Mouse (Mus musculus) kidney, embryonic 14.5 days (tissue): ENCODE measurements at regions not wholly inside any gene's neighbourhood (a gene's known extent, or its start where the extent isn't known, plus 50 kb on each side); places are given as distances from the start of the nearest gene placed in this dataset.

Experiments used
- ATAC-seq: fragments of 200-750 bp; cut with Nextera tagmentation; 2 replicates; pipeline ENCODE4 v1.8.0; 2017; ENCODE audit warnings: moderate number of reproducible peaks, mild to moderate bottlenecking, moderate TSS enrichment, moderate library complexity; ENCODE audit not compliant: low FRiP score, low TSS enrichment
- H3K27ac ChIP-seq: fragments of 300-500 bp; sonication (generic); 2 replicates; pipeline ENCODE4 v1.5.1; 2014; ENCODE audit warnings: low read depth, mild to moderate bottlenecking, low read length, moderate library complexity, mixed read lengths
- H3K27me3 ChIP-seq: fragments of 300-500 bp; sonication (generic); 2 replicates; pipeline ENCODE4 v1.6.1; 2014; ENCODE audit warnings: mild to moderate bottlenecking, low read length; ENCODE audit not compliant: control insufficient read depth, insufficient read depth
- H3K36me3 ChIP-seq: fragments of 300-500 bp; sonication (generic); 2 replicates; pipeline ENCODE4 v1.6.1; 2014; ENCODE audit warnings: low read length, mixed read lengths; ENCODE audit not compliant: control insufficient read depth, insufficient read depth
- H3K4me1 ChIP-seq: fragments of 300-500 bp; sonication (generic); 2 replicates; pipeline ENCODE4 v1.6.1; 2014; ENCODE audit warnings: low read length, mixed read lengths; ENCODE audit not compliant: control insufficient read depth, insufficient read depth
- H3K4me2 ChIP-seq: fragments of 300-500 bp; sonication (generic); replicated peaks from 2 replicates; pipeline ENCODE4 v1.6.1; 2014; ENCODE audit warnings: low read depth, mild to moderate bottlenecking, low read length
- H3K4me3 ChIP-seq: fragments of 300-500 bp; sonication (generic); 2 replicates; pipeline ENCODE4 v1.5.1; 2014; ENCODE audit warnings: mild to moderate bottlenecking, low read length
- H3K9ac ChIP-seq: fragments of 300-500 bp; sonication (generic); 2 replicates; pipeline ENCODE4 v1.6.1; 2014; ENCODE audit warnings: low read depth, mild to moderate bottlenecking, low read length, moderate library complexity
- H3K9me3 ChIP-seq: fragments of 300-500 bp; sonication (generic); 2 replicates; pipeline ENCODE4 v1.6.1; 2016; ENCODE audit warnings: low read length; ENCODE audit not compliant: control insufficient read depth
- WGBS: fragments of 180-500 bp; shearing (Covaris S2); extraction: QIAGEN DNeasy Blood & Tissue Kit; methylation state at CpG from one replicate; pipeline ENCODE4 v1.1.7; 2014; 5-methylcytosine and 5-hydroxymethylcytosine counted together

GRCm38 (mm10) chr3:149324088-149324487 lies 333.7 kb upstream of the Adgrl2 start:
- WGBS, result 82% methylated on average over 2 of the region's 2 CpGs
- Histone ChIP-seq H3K4me1 (no peaks in the 10 kb centered on the region), H3K27ac (no peak overlapping the region), H3K4me2 (no peak overlapping the region), H3K4me3 (no peak overlapping the region), H3K9me3 (no peaks in the 10 kb centered on the region), H3K36me3 (no peaks in the 10 kb centered on the region), H3K27me3 (no peaks in the 10 kb centered on the region), H3K9ac (no peak overlapping the region)
- ATAC-seq, result no peak

GRCm38 (mm10) chr3:149318728-149319127 lies 328.4 kb upstream of the Adgrl2 start:
- 50% methylated on average over 9 of the region's 9 CpGs for WGBS
- H3K4me1 ChIP-seq, result no peaks in the 10 kb centered on the region

GRCm38 (mm10) chr3:149314258-149314657 lies 323.9 kb upstream of the Adgrl2 start:
- Histone ChIP-seq H3K27ac (no peak overlapping the region), H3K4me3 (no peak overlapping the region), H3K4me2 (no peak overlapping the region), H3K9me3 (no peaks in the 10 kb centered on the region), H3K4me1 (no peaks in the 10 kb centered on the region), H3K9ac (no peak overlapping the region), H3K36me3 (no peaks in the 10 kb centered on the region), H3K27me3 (no peaks in the 10 kb centered on the region)
- ATAC-seq, result no peak
- WGBS, result 80% methylated on average over 4 of the region's 4 CpGs

More at GRCm38 (mm10) chr3:149318728-149319127, 328.4 kb upstream of the Adgrl2 start:
- no peaks in the 10 kb centered on the region for H3K36me3 ChIP-seq
- no peaks in the 10 kb centered on the region for H3K9me3 ChIP-seq
- no peak for ATAC-seq
- H3K4me3 ChIP-seq, result no peak overlapping the region
- H3K4me2 ChIP-seq, result no peak overlapping the region
- H3K9ac ChIP-seq, result no peak overlapping the region
- H3K27ac ChIP-seq, result no peak overlapping the region
- no peaks in the 10 kb centered on the region for H3K27me3 ChIP-seq

- Histone ChIP-seq H3K27me3 (no peaks in the 10 kb centered on the region), H3K4me1 (no peaks in the 10 kb centered on the region), H3K4me3 (no peak overlapping the region), H3K9me3 (no peaks in the 10 kb centered on the region), H3K36me3 (no peaks in the 10 kb centered on the region), H3K9ac (no peak overlapping the region), H3K4me2 (no peak overlapping the region), H3K27ac (no peak overlapping the region)
- no peak for ATAC-seq
- 64% methylated on average over 6 of the region's 6 CpGs for WGBS
Observed at GRCm38 (mm10) chr3:149313217-149313616, 322.9 kb upstream of the Adgrl2 start.

- Histone ChIP-seq H3K36me3 (no peaks in the 10 kb centered on the region), H3K4me2 (no peak overlapping the region), H3K27me3 (no peaks in the 10 kb centered on the region), H3K4me1 (no peaks in the 10 kb centered on the region), H3K27ac (no peak overlapping the region), H3K9me3 (no peaks in the 10 kb centered on the region), H3K9ac (no peak overlapping the region), H3K4me3 (no peak overlapping the region)
- WGBS, result 78% methylated on average over 8 of the region's 8 CpGs
- ATAC-seq, result no peak
Observed at GRCm38 (mm10) chr3:149311576-149311975, 321.2 kb upstream of the Adgrl2 start.

- Histone ChIP-seq H3K4me1 (0 out of 2 replicates have a peak, but pooled peaks cover 3% of the 10 kb centered on the region), H3K4me3 (no peak overlapping the region), H3K36me3 (no peaks in the 10 kb centered on the region), H3K4me2 (no peak overlapping the region), H3K27ac (no peak overlapping the region), H3K27me3 (no peaks in the 10 kb centered on the region), H3K9me3 (no peaks in the 10 kb centered on the region), H3K9ac (no peak overlapping the region)
- WGBS, result 62% methylated on average over 3 of the region's 3 CpGs
- no peak for ATAC-seq
Observed at GRCm38 (mm10) chr3:149306709-149307108, 316.4 kb upstream of the Adgrl2 start.

GRCm38 (mm10) chr3:149306291-149306690 lies 315.9 kb upstream of the Adgrl2 start:
- H3K4me2 ChIP-seq, result no peak overlapping the region
- H3K27me3 ChIP-seq, result no peaks in the 10 kb centered on the region
- 0 out of 2 replicates have a peak, but pooled peaks cover 3% of the 10 kb centered on the region for H3K4me1 ChIP-seq
- no peak for ATAC-seq
- H3K9ac ChIP-seq, result no peak overlapping the region
- no peak overlapping the region for H3K4me3 ChIP-seq
- no peaks in the 10 kb centered on the region for H3K9me3 ChIP-seq
- 48% methylated on average over 5 of the region's 5 CpGs for WGBS
- H3K36me3 ChIP-seq, result no peaks in the 10 kb centered on the region
- H3K27ac ChIP-seq, result no peak overlapping the region

GRCm38 (mm10) chr3:149305440-149305839 lies 315.1 kb upstream of the Adgrl2 start:
- H3K4me2 ChIP-seq, result no peak overlapping the region
- no peak overlapping the region for H3K4me3 ChIP-seq
- H3K9ac ChIP-seq, result no peak overlapping the region
- H3K4me1 ChIP-seq, result 0 out of 2 replicates have a peak, but pooled peaks cover 3% of the 10 kb centered on the region
- H3K27ac ChIP-seq, result no peak overlapping the region
- no peaks in the 10 kb centered on the region for H3K27me3 ChIP-seq
- WGBS, result 61% methylated on average over 5 of the region's 5 CpGs
- ATAC-seq, result no peak
- H3K36me3 ChIP-seq, result no peaks in the 10 kb centered on the region
- H3K9me3 ChIP-seq, result no peaks in the 10 kb centered on the region

GRCm38 (mm10) chr3:149305011-149305413 lies 314.7 kb upstream of the Adgrl2 start:
- Histone ChIP-seq H3K4me2 (no peak overlapping the region), H3K27ac (no peak overlapping the region), H3K4me3 (no peak overlapping the region), H3K36me3 (no peaks in the 10 kb centered on the region), H3K27me3 (no peaks in the 10 kb centered on the region), H3K9ac (no peak overlapping the region), H3K4me1 (0 out of 2 replicates have a peak, but pooled peaks cover 3% of the 10 kb centered on the region), H3K9me3 (no peaks in the 10 kb centered on the region)
- ATAC-seq, result no peak
- 38% methylated on average over 6 of the region's 6 CpGs for WGBS
